Mouse (Mus musculus) kidney, adult 10 weeks (tissue): ENCODE results near the gene Man1a. TPM values are rescaled to one million over a fixed set of nuclear protein-coding genes. Genes with fewer than 3 reads are reported as not detected.

Experiments used
- polyA plus RNA-seq: library from polyadenylated mRNA; stranded (reverse); fragments of 350-450 nt; fragmentation: Illumina TruSeq; extraction: RNeasy Lipid Tissue Mini Kit (QIAGEN cat#74804); gene quantifications from one replicate; pipeline ENCODE4 v1.2.3, GENCODE M21; 2014; ENCODE audit warnings: low read depth, low replicate concordance

Gene Man1a
- polyA plus RNA-seq = 148 TPM

DNA sequence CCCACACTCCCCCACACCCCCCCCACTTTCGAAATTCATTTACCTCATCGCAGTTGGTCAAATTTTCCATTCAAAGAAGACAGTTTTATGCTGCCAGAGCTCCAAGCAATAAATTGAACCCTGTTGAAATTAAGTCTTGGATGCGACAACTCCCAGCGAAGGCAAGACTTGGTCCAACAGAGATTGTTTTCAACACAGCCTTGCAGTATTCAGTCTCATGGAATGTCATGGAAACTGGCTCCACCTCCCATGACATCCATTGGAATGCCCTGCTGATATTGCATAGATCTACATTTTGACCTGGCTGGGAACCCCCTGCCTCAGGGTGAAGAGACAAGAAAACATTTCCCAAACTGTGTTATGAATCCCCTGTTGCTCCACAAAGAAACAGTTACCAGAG lies at the start of gene Man1a:
Gene Man1a, minus strand, starts transcription at position 190 of the 400 bp plus-strand sequence.

